Mouse (Mus musculus) heart, adult 2 months (tissue): Measurements from ENCODE around the gene Rnasel. TPM values are rescaled to one million over a fixed set of nuclear protein-coding genes. Genes with fewer than 3 reads are reported as not detected.

ENCODE experiments used
- DNase-seq, 2 experiments: peaks; one replicate each; pipeline ENCODE4 v3.0.0; 2021
- H3K27ac ChIP-seq: fragments of 200-600 bp; 2 replicates; pipeline ENCODE4 v1.8.1; 2022
- H3K27me3 ChIP-seq: fragments of 200-500 bp; 2 replicates; pipeline ENCODE4 v1.6.1; 2012; ENCODE audit warnings: mild to moderate bottlenecking, low read length, inconsistent platforms, mixed read lengths; ENCODE audit not compliant: control insufficient read depth, insufficient read depth
- H3K36me3 ChIP-seq: fragments of 200-500 bp; 2 replicates; pipeline ENCODE4 v1.6.1; 2012; ENCODE audit warnings: low read length, inconsistent platforms; ENCODE audit not compliant: control insufficient read depth, insufficient read depth
- H3K4me1 ChIP-seq: fragments of 200-500 bp; 2 replicates; pipeline ENCODE4 v1.6.1; 2011; ENCODE audit warnings: low read length; ENCODE audit not compliant: control insufficient read depth, insufficient read depth
- H3K4me3 ChIP-seq: fragments of 200-600 bp; 2 replicates; pipeline ENCODE4 v1.8.1; 2022
- H3K79me2 ChIP-seq: fragments of 200-500 bp; replicated peaks from 2 replicates; pipeline ENCODE4 v1.6.1; 2012; ENCODE audit warnings: mild to moderate bottlenecking, inconsistent platforms, low read length, moderate library complexity, mixed read lengths; ENCODE audit not compliant: control insufficient read depth, insufficient read depth
- H3K9ac ChIP-seq: fragments of 200-500 bp; 2 replicates; pipeline ENCODE4 v1.6.1; 2012; ENCODE audit warnings: low read depth, mild to moderate bottlenecking, control low read depth, inconsistent platforms, low read length, mixed read lengths
- CTCF ChIP-seq: fragments of 200-600 bp; IDR thresholded peaks from 2 replicates; pipeline ENCODE4 v1.8.1; 2022; ENCODE audit warnings: antibody characterized with exemption, mild to moderate bottlenecking, moderate library complexity
- EP300 ChIP-seq: fragments of 200-500 bp; IDR thresholded peaks from 2 replicates; pipeline ENCODE4 v1.6.1; 2011; ENCODE audit warnings: low read depth, low read length, control low read depth; ENCODE audit not compliant: insufficient read depth
- POLR2A ChIP-seq: fragments of 200-500 bp; IDR thresholded peaks from 2 replicates; pipeline ENCODE4 v1.6.1; 2011; ENCODE audit warnings: mild to moderate bottlenecking, low read depth, low read length, control low read depth; ENCODE audit not compliant: insufficient read depth
- WGBS: fragments of 180-500 bp; shearing (Covaris S2); methylation state at CpG from one replicate; pipeline ENCODE4 v1.1.7; 2018; 5-methylcytosine and 5-hydroxymethylcytosine counted together
- intact Hi-C: fragments of 180-260 bp; cut with DNase I; formaldehyde crosslinking; loops from one replicate; pipeline ENCODE4 v1.15.1; 2025
- polyA plus RNA-seq: library from polyadenylated mRNA; depleted of rRNA; stranded (reverse); fragments of >200 nt; gene quantifications from 2 replicates; pipeline ENCODE4 v1.2.3, GENCODE M21; 2012; rRNA removed
- total RNA-seq, 2 experiments: library from RNA; stranded (reverse); gene quantifications; 2 replicates each; pipeline ENCODE4 v1.2.3; 2021

The Rnasel gene
- total and polyA plus RNA-seq, 3 experiments, result 2.5 to 4.6 (median 4.1) TPM

DNA sequence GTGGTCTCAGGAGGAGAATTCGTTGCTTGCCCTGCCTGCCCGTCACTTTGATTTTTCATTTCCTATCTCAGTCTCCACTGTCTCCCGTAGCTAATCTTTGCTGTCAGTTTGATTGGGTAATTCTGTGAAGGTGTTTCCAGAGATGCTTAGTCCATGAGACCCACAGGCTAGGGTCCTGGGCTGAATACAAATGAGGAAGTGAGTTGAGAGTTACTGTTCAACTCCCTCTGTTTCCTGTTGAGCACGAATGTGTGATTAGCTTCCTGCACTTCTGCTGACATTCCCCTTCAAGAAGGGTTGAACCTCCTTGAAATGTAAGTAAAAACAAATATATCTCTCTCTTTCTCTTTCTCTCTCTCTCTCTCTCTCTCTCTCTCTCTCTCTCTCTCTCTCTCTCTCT lies 36.4 kb downstream of the Rnasel start:
- H3K27ac ChIP-seq, result no peak overlapping the region
- no peak for DNase-seq
- 41% methylated on average over 4 of the region's 4 CpGs for WGBS
- H3K4me3 ChIP-seq, result no peak overlapping the region
- intact Hi-C loops, result no loop called here
- TF ChIP-seq CTCF (no peak), POLR2A (no peak), EP300 (no peak)
- H3K36me3 ChIP-seq, result no peaks in the 10 kb centered on the region
- H3K79me2 ChIP-seq, result no peaks in the 10 kb centered on the region
- no peak overlapping the region for H3K9ac ChIP-seq
- H3K27me3 ChIP-seq, result no peaks in the 10 kb centered on the region
- H3K4me1 ChIP-seq, result no peaks in the 10 kb centered on the region

DNA sequence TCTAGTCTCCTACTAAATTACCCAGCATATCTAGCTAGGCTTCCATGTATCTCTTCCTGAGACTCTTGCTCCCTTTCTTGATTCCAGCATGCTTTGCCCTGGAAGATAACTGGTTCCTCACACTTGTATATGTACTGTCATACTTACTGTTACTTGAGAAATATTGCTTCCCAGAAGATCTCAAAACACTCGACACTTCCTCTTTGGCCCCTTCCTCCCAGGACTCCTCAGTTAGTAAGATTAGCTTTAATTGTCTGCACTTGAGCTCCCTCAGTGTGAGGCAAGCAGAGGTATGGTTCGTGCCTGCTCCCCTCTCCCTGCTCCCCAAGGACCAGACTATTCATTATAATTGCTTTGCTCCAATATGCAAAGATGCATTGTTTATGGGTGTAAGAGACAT lies 41.5 kb downstream of the Rnasel start:
- 49% methylated on average over 2 of the region's 2 CpGs for WGBS
- TF ChIP-seq EP300 (no peak), CTCF (no peak), POLR2A (no peak)
- intact Hi-C loops, result no loop called here
- Histone ChIP-seq H3K36me3 (no peaks in the 10 kb centered on the region), H3K4me1 (no peaks in the 10 kb centered on the region), H3K79me2 (no peaks in the 10 kb centered on the region), H3K4me3 (no peak overlapping the region), H3K27me3 (no peaks in the 10 kb centered on the region), H3K9ac (no peak overlapping the region), H3K27ac (no peak overlapping the region)
- DNase-seq, result no peak

DNA sequence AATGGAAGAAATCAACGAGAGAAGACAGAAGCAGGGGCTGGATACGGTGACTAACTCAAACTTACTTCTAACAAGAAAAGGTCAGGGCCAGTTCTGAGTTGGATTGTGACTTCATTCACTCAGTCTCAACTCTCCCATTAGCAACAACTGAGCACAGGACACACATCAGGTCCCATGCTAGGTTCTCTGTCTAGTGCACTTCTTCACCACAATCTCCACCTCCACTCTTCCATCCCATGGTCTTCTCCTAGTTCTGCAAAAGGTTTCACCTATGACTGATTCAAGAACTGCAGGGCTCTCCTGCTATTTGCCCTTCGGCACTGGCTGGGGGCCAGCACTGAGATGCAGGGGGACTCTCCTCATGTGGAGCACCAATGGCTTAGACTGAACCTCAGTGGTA lies 45.0 kb downstream of the Rnasel start:
- Histone ChIP-seq H3K4me1 (no peaks in the 10 kb centered on the region), H3K27ac (no peak overlapping the region), H3K36me3 (no peaks in the 10 kb centered on the region), H3K9ac (no peak overlapping the region), H3K27me3 (no peaks in the 10 kb centered on the region), H3K79me2 (no peaks in the 10 kb centered on the region), H3K4me3 (no peak overlapping the region)
- 74% methylated on average over 3 of the region's 3 CpGs for WGBS
- intact Hi-C loops, result no loop called here
- no peak for DNase-seq
- TF ChIP-seq POLR2A (no peak), CTCF (no peak), EP300 (no peak)

DNA sequence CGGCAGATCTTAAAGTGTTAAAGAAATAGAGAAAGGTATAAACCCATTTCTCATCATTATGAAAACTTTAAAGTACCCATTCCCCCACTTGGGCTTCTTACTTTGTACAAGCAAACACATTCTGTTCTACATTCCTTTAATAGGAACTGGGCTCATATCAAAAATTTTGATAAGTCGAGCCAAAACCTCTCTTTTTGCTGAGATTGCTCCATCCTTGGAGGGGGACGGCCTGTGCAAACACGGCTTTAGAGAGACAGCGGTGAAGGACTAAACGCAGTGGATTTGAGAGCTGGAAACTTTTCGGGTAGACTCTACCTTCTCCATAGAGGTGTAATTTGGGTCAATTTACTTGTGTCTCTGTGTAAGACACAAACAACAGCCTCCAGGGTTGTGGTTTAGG lies 53.5 kb downstream of the Rnasel start:
- peak; percentile 19 to 20 for DNase-seq
- H3K9ac ChIP-seq, result no peak overlapping the region
- intact Hi-C loops, result no loop called here
- H3K36me3 ChIP-seq, result no peaks in the 10 kb centered on the region
- 67% methylated on average over 7 of the region's 7 CpGs for WGBS
- H3K4me3 ChIP-seq, result no peak overlapping the region
- no peak overlapping the region; the same call in 1 of the 2 replicates for H3K27ac ChIP-seq
- no peaks in the 10 kb centered on the region for H3K4me1 ChIP-seq
- H3K27me3 ChIP-seq, result no peaks in the 10 kb centered on the region
- TF ChIP-seq POLR2A, result no peak
- no peak for TF ChIP-seq EP300
- no peak for TF ChIP-seq CTCF
- no peaks in the 10 kb centered on the region for H3K79me2 ChIP-seq

DNA sequence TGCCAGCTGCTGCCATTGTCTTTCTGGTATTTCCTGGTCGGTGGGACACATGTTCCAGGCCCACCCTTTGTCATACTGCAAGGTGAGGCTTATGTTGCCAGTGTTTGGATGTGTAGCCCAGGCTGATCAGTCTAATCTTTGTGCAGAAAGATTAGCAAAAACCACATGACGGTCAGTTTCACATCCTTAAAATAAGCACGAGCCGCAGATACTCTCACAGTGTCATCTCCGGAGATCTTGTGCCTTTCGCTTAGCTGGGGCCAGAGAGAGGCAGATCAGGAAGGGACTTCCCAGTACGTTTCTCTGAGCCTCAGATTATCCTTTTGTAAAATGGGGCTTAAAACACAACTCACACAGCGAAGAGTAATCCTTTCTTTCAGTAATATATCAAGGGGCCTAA lies 54.3 kb downstream of the Rnasel start:
- H3K4me1 ChIP-seq, result no peaks in the 10 kb centered on the region
- no peak overlapping the region; the same call in 1 of the 2 replicates for H3K27ac ChIP-seq
- intact Hi-C loops, result no loop called here
- H3K4me3 ChIP-seq, result no peak overlapping the region
- H3K9ac ChIP-seq, result no peak overlapping the region
- no peak for TF ChIP-seq POLR2A
- no peak for TF ChIP-seq CTCF
- TF ChIP-seq EP300, result no peak
- no peaks in the 10 kb centered on the region for H3K79me2 ChIP-seq
- WGBS, result 66% methylated on average over 8 of the region's 8 CpGs
- no peaks in the 10 kb centered on the region for H3K36me3 ChIP-seq
- H3K27me3 ChIP-seq, result no peaks in the 10 kb centered on the region
- peak in 1 of 2 experiments; percentile 23 for DNase-seq

DNA sequence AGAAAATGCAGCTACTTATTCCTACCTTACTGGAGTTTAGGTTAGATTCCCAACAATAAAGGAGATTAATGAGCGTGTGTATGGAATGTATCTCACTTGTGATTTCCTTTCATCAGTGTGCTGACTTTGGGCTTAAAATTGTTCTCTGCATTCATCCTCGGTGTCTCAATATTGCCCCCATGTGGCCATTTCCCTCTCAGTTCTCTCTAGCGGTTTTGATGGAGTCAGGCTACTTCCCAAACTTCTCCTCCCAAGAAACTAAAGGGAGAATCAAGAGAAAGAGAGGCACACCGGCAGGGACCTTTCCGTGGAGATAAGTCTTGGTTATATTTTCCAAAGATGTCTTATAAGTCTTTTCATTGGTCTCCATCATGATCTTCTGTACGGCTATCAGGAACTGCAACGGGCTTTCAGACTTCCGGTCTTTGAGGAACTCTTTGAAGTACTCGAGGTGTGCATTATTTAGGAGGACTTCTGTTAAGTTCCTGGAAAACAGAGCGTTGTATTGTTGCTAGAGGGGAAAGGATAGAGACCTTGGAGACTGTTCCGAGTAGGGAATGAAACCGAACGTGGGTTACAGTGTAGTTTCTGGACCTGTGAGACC lies 58.3 kb downstream of the Rnasel start:
- H3K36me3 ChIP-seq, result no peaks in the 10 kb centered on the region
- WGBS, result 33% methylated on average over 13 of the region's 13 CpGs
- peak; percentile 44 to 46 for DNase-seq
- intact Hi-C loops, result loop anchor here (1.0 to 5.0 kb wide), 3 partner anchors 60 to 374 kb away; partner anchors contain the start of gene Rnasel
- H3K27ac ChIP-seq, result no peak overlapping the region
- no peaks in the 10 kb centered on the region for H3K27me3 ChIP-seq
- no peaks in the 10 kb centered on the region for H3K4me1 ChIP-seq
- TF ChIP-seq POLR2A (no peak), CTCF (peak; percentile 88), EP300 (no peak)
- H3K9ac ChIP-seq, result no peak overlapping the region
- 0 out of 2 replicates have a peak overlapping the region, but pooled peaks have one; percentile 24 for H3K4me3 ChIP-seq
- H3K79me2 ChIP-seq, result no peaks in the 10 kb centered on the region

Other genes starting within 250 kb of the Rnasel start
- 1 to 10 TPM; 1.5 to 2.1 TPM for gene Npl, start 199.4 kb upstream of the Rnasel start, total RNA-seq
- 0.43 and 0.70 TPM in 2 replicates for gene Npl, start 199.4 kb upstream of the Rnasel start, polyA plus RNA-seq
- gene Rgs8, start 96.4 kb upstream of the Rnasel start, total RNA-seq, result not detected
- 0.06 TPM in 2 replicates for gene Rgs8, start 96.4 kb upstream of the Rnasel start, polyA plus RNA-seq
- 1 to 10 TPM; 1.4 to 1.9 TPM for gene Rgs16, start 9.1 kb upstream of the Rnasel start, total RNA-seq
- gene Rgs16, start 9.1 kb upstream of the Rnasel start, polyA plus RNA-seq, result 0.80 and 1.3 TPM in 2 replicates
- gene Rgsl1, start 94.7 kb downstream of the Rnasel start, total RNA-seq, result not detected
- gene Rgsl1, start 94.7 kb downstream of the Rnasel start, polyA plus RNA-seq, result 0.15 TPM in 1 of 2 replicates, not detected in the other
- not detected for gene Teddm1b, start 124.9 kb downstream of the Rnasel start, total RNA-seq
- gene Teddm1b, start 124.9 kb downstream of the Rnasel start, polyA plus RNA-seq, result not detected in 2 replicates
- not detected for gene Teddm1a, start 142.3 kb downstream of the Rnasel start, total RNA-seq
- not detected in 2 replicates for gene Teddm1a, start 142.3 kb downstream of the Rnasel start, polyA plus RNA-seq
- gene Glul, start 150.5 kb downstream of the Rnasel start, total RNA-seq, result 100 to 1,000 TPM; 406 to 679 TPM
- gene Glul, start 150.5 kb downstream of the Rnasel start, polyA plus RNA-seq, result 344 and 559 TPM in 2 replicates
- under 1 TPM; 0.91 TPM for gene Teddm2, start 150.8 kb downstream of the Rnasel start, total RNA-seq
- gene Teddm2, start 150.8 kb downstream of the Rnasel start, polyA plus RNA-seq, result 0.49 and 1.00 TPM in 2 replicates